In genomic region chr4:99650088-99650944, GRCm38 (mm10) we compare ENCODE assay signal across 9 mouse cellular contexts. TPM values are rescaled to one million over a fixed set of nuclear protein-coding genes. Genes with fewer than 3 reads are reported as not detected.
A peak's percentile ranks its signal among the peaks of the same experiment; 100 is the strongest.
DNase-seq lines count a peak whose midpoint lies in the region; ATAC-seq lines count a peak whose summit lies in the region.
"Had no signal": no experiment of that assay in that cellular context is flagged by ENCODE, and none has a peak within 500 bp of the region (broad histone marks: within the 10 kb centered on the region; RNA-seq: fewer than 3 reads in every experiment).

No protein-coding gene starts in this region.

- no peaks in the 10 kb centered on the region for H3K9me3 ChIP-seq in hindbrain, embryonic 14.5 days (ENCODE audit: control insufficient read depth, low read length)

- H3K4me2 ChIP-seq in hindbrain, embryonic 14.5 days (replicated peaks): peak overlapping the region; percentile 37

- H3K9ac ChIP-seq in hindbrain, embryonic 14.5 days: no peak overlapping the region

- no peaks in the 10 kb centered on the region for H3K4me1 ChIP-seq in hindbrain, embryonic 14.5 days (replicated peaks; ENCODE audit: control insufficient read depth, insufficient read depth, low read length)

- H3K4me3 ChIP-seq in hindbrain, embryonic 14.5 days (replicated peaks; ENCODE audit: low read length): peak overlapping the region; percentile 18; the same call in 1 of the 2 replicates
- H3K4me3 ChIP-seq: myocyte had no signal

- peak; percentile 31 to 37 for DNase-seq in cerebellum, postnatal 10 days
- no peak for DNase-seq in cerebellum, adult 9-10 months
- DNase-seq in ovary, postnatal 36 days (ENCODE audit: low spot score): peak; percentile 7
- DNase-seq in ovary, postnatal 10 days (ENCODE audit: low spot score): no peak
- DNase-seq in hindbrain, embryonic 14.5 days (ENCODE audit: low spot score): no peak
- DNase-seq in naive thymus-derived CD4-positive, alpha-beta T cell, adult 2 months (ENCODE audit: low read depth): peak; percentile 14
- DNase-seq in thymus, postnatal 14 days: no peak
- DNase-seq in Muller cell, postnatal 12 days (ENCODE audit: inconsistent ontology term): no peak

- H3K27me3 ChIP-seq in hindbrain, embryonic 14.5 days (ENCODE audit: control insufficient read depth, insufficient read depth, low read length): peaks cover 95% of the 10 kb centered on the region

- 3% methylated on average over 44 of the region's 44 CpGs for WGBS in hindbrain, embryonic 14.5 days

- no peaks in the 10 kb centered on the region for H3K36me3 ChIP-seq in hindbrain, embryonic 14.5 days (replicated peaks; ENCODE audit: control insufficient read depth, insufficient read depth)

- no peak; the same call in 1 of the 2 replicates for ATAC-seq in hindbrain, embryonic 14.5 days (ENCODE audit: low FRiP score)

- H3K27ac ChIP-seq in hindbrain, embryonic 14.5 days: no peak overlapping the region

RNA-seq across cellular contexts. Expression of gene Foxd3, which starts 5.8 kb away (rescaled TPM):
- polyA plus RNA-seq in hindbrain, embryonic 14.5 days (2014; fragmentation: Nextera tagmentation; extraction: Ambion mirVana): 1.5 and 1.8 TPM in 2 replicates
- polyA plus RNA-seq: myocyte had no signal

Comparison
In these comparisons a context has a peak if more than half of its experiments do, and no peak if none do; other contexts are left out.
1. DNase-seq: peak in cerebellum, postnatal 10 days (2 of 2), ovary, postnatal 36 days (single experiment) and naive thymus-derived CD4-positive, alpha-beta T cell, adult 2 months (single experiment); none in cerebellum, adult 9-10 months (single experiment), ovary, postnatal 10 days (single experiment), hindbrain, embryonic 14.5 days (single experiment), thymus, postnatal 14 days (single experiment) and Muller cell, postnatal 12 days (single experiment).